Comparison of ENCODE assay signal across 9 mouse cellular contexts in the genomic region with DNA sequence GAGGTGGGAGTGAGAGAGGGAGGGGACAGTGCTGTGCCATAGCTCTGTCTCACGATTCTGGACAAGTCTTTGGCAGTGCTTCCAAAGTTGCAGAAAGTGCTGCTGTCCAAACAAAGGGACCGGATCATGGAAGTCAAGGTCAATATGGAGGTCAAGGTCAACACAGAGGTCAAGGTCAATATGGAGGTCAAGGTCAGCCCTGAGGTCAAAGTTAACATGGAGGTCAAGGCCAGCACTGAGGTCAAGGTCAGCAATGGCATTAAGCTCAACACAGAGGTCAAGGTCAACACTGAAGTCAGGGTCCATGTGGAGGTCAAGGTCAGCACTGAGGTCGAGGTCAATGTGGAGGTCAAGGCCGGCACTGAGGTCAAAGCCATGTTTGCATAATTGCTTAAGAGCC. TPM values are rescaled to one million over a fixed set of nuclear protein-coding genes. Genes with fewer than 3 reads are reported as not detected.
DNase-seq lines count a peak whose midpoint lies in the region; ATAC-seq and TF ChIP-seq lines count a peak whose summit lies in the region.
"Had no signal": no experiment of that assay in that cellular context is flagged by ENCODE, and none has a peak within 500 bp of the region (broad histone marks: within the 10 kb centered on the region; RNA-seq: fewer than 3 reads in every experiment).

No protein-coding gene starts in this region.

- H3K4me1 ChIP-seq in hindbrain, embryonic 11.5 days (replicated peaks; ENCODE audit: control insufficient read depth, insufficient read depth, low read length) = no peaks in the 10 kb centered on the region
- H3K4me1 ChIP-seq in hindbrain, embryonic 10.5 days (replicated peaks) = peaks cover 36% of the 10 kb centered on the region
- H3K4me1 ChIP-seq in lung, embryonic 14.5 days (ENCODE audit: insufficient read depth) = peaks cover 22% of the 10 kb centered on the region
- H3K4me1 ChIP-seq in ES-E14 (ENCODE audit: control insufficient read depth in 2 of 2, insufficient read depth in 2 of 2, low read length in 2 of 2, poor library complexity in 1 of 2) = peaks cover 0 to 12% of the 10 kb centered on the region in 2 experiments; a peak in 2 of 4 replicates

- no peak for TF ChIP-seq CTCF in lung, embryonic 14.5 days (IDR thresholded peaks at IDR 0.05; ENCODE audit: low read depth)

- in situ Hi-C loops in ES-E14 (cut with MboI; ENCODE audit: low sequenced_read_pairs in 2 of 2, unreplicated experiment in 2 of 2) = no loop called here

- no peak for ATAC-seq in hindbrain, embryonic 11.5 days (ENCODE audit: low FRiP score)
- no peak for ATAC-seq in lung, embryonic 14.5 days (ENCODE audit: insufficient read depth)

- no peak overlapping the region for H3K4me2 ChIP-seq in hindbrain, embryonic 11.5 days (replicated peaks; ENCODE audit: low read depth, low read length)
- H3K4me2 ChIP-seq in lung, embryonic 14.5 days = no peak overlapping the region

- WGBS in hindbrain, embryonic 11.5 days = 87% methylated on average over 4 of the region's 4 CpGs
- WGBS in hindbrain, embryonic 10.5 days = 87% methylated on average over 4 of the region's 4 CpGs
- WGBS in lung, embryonic 14.5 days = 77% methylated on average over 4 of the region's 4 CpGs

- no peaks in the 10 kb centered on the region for H3K9me3 ChIP-seq in hindbrain, embryonic 11.5 days (ENCODE audit: control insufficient read depth, low read length)
- no peaks in the 10 kb centered on the region for H3K9me3 ChIP-seq in hindbrain, embryonic 10.5 days
- H3K9me3 ChIP-seq in lung, embryonic 14.5 days (ENCODE audit: low read depth, low read length) = no peaks in the 10 kb centered on the region
- no peaks in the 10 kb centered on the region for H3K9me3 ChIP-seq in ES-E14 (ENCODE audit: control insufficient read depth, insufficient read depth, low read depth, low read length)
- H3K9me3 ChIP-seq: midbrain, embryonic 10.5 days had no signal

- no peak overlapping the region for H3K27ac ChIP-seq in hindbrain, embryonic 11.5 days (ENCODE audit: low read depth, low read length)
- H3K27ac ChIP-seq in hindbrain, embryonic 10.5 days = no peak overlapping the region
- H3K27ac ChIP-seq in lung, embryonic 14.5 days (ENCODE audit: low read depth) = no peak overlapping the region; the same call in 1 of the 2 replicates
- H3K27ac ChIP-seq in ES-E14 (ENCODE audit: insufficient read depth, low read depth, low read length, poor library complexity, severe bottlenecking) = no peak overlapping the region
- H3K27ac ChIP-seq: midbrain, embryonic 10.5 days had no signal

- H3K4me3 ChIP-seq in hindbrain, embryonic 11.5 days (ENCODE audit: low read depth, low read length) = no peak overlapping the region
- no peak overlapping the region for H3K4me3 ChIP-seq in hindbrain, embryonic 10.5 days
- H3K4me3 ChIP-seq in lung, embryonic 14.5 days (ENCODE audit: low read depth, low read length) = no peak overlapping the region
- H3K4me3 ChIP-seq in ES-E14 (ENCODE audit: insufficient read depth in 1 of 2, low read depth in 1 of 2, low read length in 2 of 2, poor library complexity in 1 of 2, severe bottlenecking in 1 of 2) = no peak overlapping the region
- H3K4me3 ChIP-seq: midbrain, embryonic 10.5 days had no signal

- H3K9ac ChIP-seq in hindbrain, embryonic 11.5 days (ENCODE audit: low read depth, low read length) = no peak overlapping the region
- H3K9ac ChIP-seq in lung, embryonic 14.5 days = no peak overlapping the region
- H3K9ac ChIP-seq in ES-E14 (ENCODE audit: insufficient read depth, low read depth, low read length, poor library complexity, severe bottlenecking) = no peak overlapping the region

- H3K36me3 ChIP-seq in hindbrain, embryonic 11.5 days (ENCODE audit: control insufficient read depth, insufficient read depth, low read length) = no peaks in the 10 kb centered on the region
- H3K36me3 ChIP-seq in hindbrain, embryonic 10.5 days = peaks cover 16% of the 10 kb centered on the region
- H3K36me3 ChIP-seq in lung, embryonic 14.5 days (ENCODE audit: insufficient read depth) = peaks cover 32% of the 10 kb centered on the region
- H3K36me3 ChIP-seq in ES-E14 (ENCODE audit: control insufficient read depth, insufficient read depth, low read length, poor library complexity, severe bottlenecking) = no peaks in the 10 kb centered on the region

- peak; percentile 39 for DNase-seq in hindbrain, embryonic 11.5 days (ENCODE audit: low spot score)
- DNase-seq in hindbrain, embryonic 10.5 days (ENCODE audit: low spot score) = no peak
- peak; percentile 45 for DNase-seq in lung, embryonic 14.5 days
- no peak for DNase-seq in lung, postnatal 10 days
- DNase-seq in ES-E14 (ENCODE audit: low read depth, low spot score) = no peak
- peak; percentile 32 for DNase-seq in forelimb bud, embryonic 11.5 days (ENCODE audit: low read depth, low spot score)
- DNase-seq in spleen, postnatal 10 days (ENCODE audit: low spot score in 2 of 2) = no peak
- DNase-seq: right cerebral cortex, postnatal 25 days had no signal

- no peaks in the 10 kb centered on the region for H3K27me3 ChIP-seq in hindbrain, embryonic 11.5 days (ENCODE audit: control insufficient read depth, insufficient read depth, low read length)
- H3K27me3 ChIP-seq in hindbrain, embryonic 10.5 days (ENCODE audit: insufficient read depth, poor library complexity, severe bottlenecking) = no peaks in the 10 kb centered on the region
- H3K27me3 ChIP-seq in lung, embryonic 14.5 days (ENCODE audit: insufficient read depth, low read length) = no peaks in the 10 kb centered on the region

TF ChIP-seq in ES-E14, 5 proteins besides CTCF, POLR2A, EP300 and RAD21:
- no peak for TF ChIP-seq HCFC1 (IDR thresholded peaks at IDR 0.05; ENCODE audit: borderline replicate concordance, insufficient read depth, low read length)
- TF ChIP-seq ZC3H11A (IDR thresholded peaks at IDR 0.05; ENCODE audit: borderline replicate concordance, low read depth, low read length) = no peak
- peak; percentile 79 for TF ChIP-seq CHD2 (IDR thresholded peaks at IDR 0.05; ENCODE audit: low read depth, low read length)
- TF ChIP-seq ZNF384 (IDR thresholded peaks at IDR 0.05; ENCODE audit: low read depth, low read length) = no peak

RNA-seq across cellular contexts. Expression of gene Capn2, which starts 16.6 kb away (rescaled TPM):
- 69.5 and 78.2 TPM in 2 replicates for polyA plus RNA-seq in hindbrain, embryonic 11.5 days (2014; fragmentation: Nextera tagmentation; extraction: Ambion mirVana)
- polyA plus RNA-seq in hindbrain, embryonic 10.5 days (2016; fragmentation: Nextera tagmentation; extraction: Ambion mirVana) = 91.3 and 105 TPM in 2 replicates
- polyA plus RNA-seq in lung, embryonic 14.5 days (2014; fragmentation: Nextera tagmentation; extraction: Ambion mirVana) = 116 and 117 TPM in 2 replicates
- total RNA-seq in ES-E14 (2012; rRNA removed) = 38.3 and 72.3 TPM in 2 replicates

Comparison
In these comparisons a context has a peak if more than half of its experiments do, and no peak if none do; other contexts are left out.
1. DNase-seq: peak in hindbrain, embryonic 11.5 days (single experiment), lung, embryonic 14.5 days (single experiment) and forelimb bud, embryonic 11.5 days (single experiment); none in hindbrain, embryonic 10.5 days (single experiment), lung, postnatal 10 days (single experiment), ES-E14 (single experiment) and spleen, postnatal 10 days (0 of 2).